Mouse (Mus musculus): ENCODE results near the gene Chchd6. TPM values are rescaled to one million over a fixed set of nuclear protein-coding genes. Genes with fewer than 3 reads are reported as not detected.

Gene Chchd6
- polyA plus RNA-seq, 1 experiment from 2014 or later, result 164 TPM

- H3K4me1 ChIP-seq (ENCODE audit: control insufficient read depth, insufficient read depth, low read length), result peaks cover 6% of the 10 kb centered on the region; the same call in 1 of the 2 replicates
- H3K36me3 ChIP-seq (ENCODE audit: control insufficient read depth, insufficient read depth, low read length), result peaks cover 10% of the 10 kb centered on the region; the same call in 1 of the 2 replicates
- no peak overlapping the region for H3K4me2 ChIP-seq (ENCODE audit: low read length)
- no peaks in the 10 kb centered on the region for H3K27me3 ChIP-seq (ENCODE audit: control insufficient read depth, insufficient read depth, low read length)
- H3K4me3 ChIP-seq (replicated peaks; ENCODE audit: low read depth, low read length), result no peak overlapping the region
- no peaks in the 10 kb centered on the region for H3K9me3 ChIP-seq (ENCODE audit: control insufficient read depth, low read length)
- peak; percentile 43; the same call in 1 of the 2 replicates for ATAC-seq (ENCODE audit: low FRiP score, low TSS enrichment)
- no peak overlapping the region for H3K9ac ChIP-seq (replicated peaks; ENCODE audit: low read length)
- 0 out of 2 replicates have a peak overlapping the region, but pooled peaks have one; percentile 26 for H3K27ac ChIP-seq (replicated peaks; ENCODE audit: low read depth, low read length)
- peak; percentile 43 for DNase-seq
These were observed 22.4 kb downstream of the Chchd6 start for GRCm38 (mm10) chr6:89572921-89573636.

- H3K4me3 ChIP-seq (replicated peaks; ENCODE audit: low read depth, low read length), result no peak overlapping the region
- no peak for DNase-seq
- H3K4me1 ChIP-seq (ENCODE audit: control insufficient read depth, insufficient read depth, low read length), result peaks cover 13% of the 10 kb centered on the region; the same call in 1 of the 2 replicates
- no peak for ATAC-seq (ENCODE audit: low FRiP score, low TSS enrichment)
- no peak overlapping the region for H3K4me2 ChIP-seq (ENCODE audit: low read length)
- WGBS, result 85% methylated on average over 4 of the region's 4 CpGs
- no peaks in the 10 kb centered on the region for H3K9me3 ChIP-seq (ENCODE audit: control insufficient read depth, low read length)
- H3K27me3 ChIP-seq (ENCODE audit: control insufficient read depth, insufficient read depth, low read length), result no peaks in the 10 kb centered on the region
- peaks cover 26% of the 10 kb centered on the region for H3K36me3 ChIP-seq (ENCODE audit: control insufficient read depth, insufficient read depth, low read length)
- no peak overlapping the region for H3K27ac ChIP-seq (replicated peaks; ENCODE audit: low read depth, low read length)
- H3K9ac ChIP-seq (replicated peaks; ENCODE audit: low read length), result no peak overlapping the region
These were observed 26.1 kb downstream of the Chchd6 start for GRCm38 (mm10) chr6:89569370-89569769.

- no peak overlapping the region for H3K4me3 ChIP-seq (replicated peaks; ENCODE audit: low read depth, low read length)
- H3K27ac ChIP-seq (replicated peaks; ENCODE audit: low read depth, low read length), result no peak overlapping the region
- no peak overlapping the region for H3K9ac ChIP-seq (replicated peaks; ENCODE audit: low read length)
- ATAC-seq (ENCODE audit: low FRiP score, low TSS enrichment) (no peak), DNase-seq (no peak)
- H3K27me3 ChIP-seq (ENCODE audit: control insufficient read depth, insufficient read depth, low read length), result no peaks in the 10 kb centered on the region
- H3K4me2 ChIP-seq (ENCODE audit: low read length), result no peak overlapping the region
- H3K36me3 ChIP-seq (ENCODE audit: control insufficient read depth, insufficient read depth, low read length), result peaks cover 19% of the 10 kb centered on the region; the same call in 1 of the 2 replicates
- 61% methylated on average over 4 of the region's 4 CpGs for WGBS
- no peaks in the 10 kb centered on the region for H3K9me3 ChIP-seq (ENCODE audit: control insufficient read depth, low read length)
- H3K4me1 ChIP-seq (ENCODE audit: control insufficient read depth, insufficient read depth, low read length), result 0 out of 2 replicates have a peak, but pooled peaks cover 7% of the 10 kb centered on the region
These were observed 28.7 kb downstream of the Chchd6 start for GRCm38 (mm10) chr6:89566740-89567139.

- H3K4me1 ChIP-seq (ENCODE audit: control insufficient read depth, insufficient read depth, low read length), result 0 out of 2 replicates have a peak, but pooled peaks cover 7% of the 10 kb centered on the region
- H3K27ac ChIP-seq (replicated peaks; ENCODE audit: low read depth, low read length), result no peak overlapping the region
- 88% methylated on average over 4 of the region's 4 CpGs for WGBS
- peaks cover 17% of the 10 kb centered on the region; the same call in 1 of the 2 replicates for H3K36me3 ChIP-seq (ENCODE audit: control insufficient read depth, insufficient read depth, low read length)
- no peaks in the 10 kb centered on the region for H3K9me3 ChIP-seq (ENCODE audit: control insufficient read depth, low read length)
- H3K4me3 ChIP-seq (replicated peaks; ENCODE audit: low read depth, low read length), result no peak overlapping the region
- H3K9ac ChIP-seq (replicated peaks; ENCODE audit: low read length), result no peak overlapping the region
- no peaks in the 10 kb centered on the region for H3K27me3 ChIP-seq (ENCODE audit: control insufficient read depth, insufficient read depth, low read length)
- DNase-seq, result no peak
- H3K4me2 ChIP-seq (ENCODE audit: low read length), result no peak overlapping the region
- ATAC-seq (ENCODE audit: low FRiP score, low TSS enrichment), result no peak
These were observed 32.1 kb downstream of the Chchd6 start for GRCm38 (mm10) chr6:89563381-89563780.

GRCm38 (mm10) chr6:89560826-89561225 lies 34.6 kb downstream of the Chchd6 start:
- Histone ChIP-seq H3K27me3 (ENCODE audit: control insufficient read depth, insufficient read depth, low read length) (no peaks in the 10 kb centered on the region), H3K4me1 (ENCODE audit: control insufficient read depth, insufficient read depth, low read length) (0 out of 2 replicates have a peak, but pooled peaks cover 4% of the 10 kb centered on the region), H3K9me3 (ENCODE audit: control insufficient read depth, low read length) (no peaks in the 10 kb centered on the region), H3K27ac (replicated peaks; ENCODE audit: low read depth, low read length) (no peak overlapping the region), H3K4me3 (replicated peaks; ENCODE audit: low read depth, low read length) (no peak overlapping the region), H3K4me2 (ENCODE audit: low read length) (no peak overlapping the region), H3K36me3 (ENCODE audit: control insufficient read depth, insufficient read depth, low read length) (0 out of 2 replicates have a peak, but pooled peaks cover 3% of the 10 kb centered on the region), H3K9ac (replicated peaks; ENCODE audit: low read length) (no peak overlapping the region)
- ATAC-seq (ENCODE audit: low FRiP score, low TSS enrichment), result no peak
- no peak for DNase-seq
- WGBS, result 84% methylated on average over 2 of the region's 2 CpGs

GRCm38 (mm10) chr6:89557654-89558053 lies 37.8 kb downstream of the Chchd6 start:
- Histone ChIP-seq H3K36me3 (ENCODE audit: control insufficient read depth, insufficient read depth, low read length) (no peaks in the 10 kb centered on the region), H3K9me3 (ENCODE audit: control insufficient read depth, low read length) (no peaks in the 10 kb centered on the region), H3K9ac (replicated peaks; ENCODE audit: low read length) (no peak overlapping the region), H3K4me2 (ENCODE audit: low read length) (no peak overlapping the region), H3K4me3 (replicated peaks; ENCODE audit: low read depth, low read length) (no peak overlapping the region), H3K27me3 (ENCODE audit: control insufficient read depth, insufficient read depth, low read length) (no peaks in the 10 kb centered on the region), H3K4me1 (ENCODE audit: control insufficient read depth, insufficient read depth, low read length) (peaks cover 6% of the 10 kb centered on the region; the same call in 1 of the 2 replicates), H3K27ac (replicated peaks; ENCODE audit: low read depth, low read length) (no peak overlapping the region)
- DNase-seq (no peak), ATAC-seq (ENCODE audit: low FRiP score, low TSS enrichment) (no peak)
- WGBS, result 72% methylated on average over 4 of the region's 4 CpGs

GRCm38 (mm10) chr6:89556566-89556965 lies 38.9 kb downstream of the Chchd6 start:
- DNase-seq (peak; percentile 39), ATAC-seq (ENCODE audit: low FRiP score, low TSS enrichment) (peak; percentile 46; the same call in 1 of the 2 replicates)
- peak overlapping the region; percentile 52 for H3K27ac ChIP-seq (replicated peaks; ENCODE audit: low read depth, low read length)
- H3K9ac ChIP-seq (replicated peaks; ENCODE audit: low read length), result no peak overlapping the region
- H3K36me3 ChIP-seq (ENCODE audit: control insufficient read depth, insufficient read depth, low read length), result no peaks in the 10 kb centered on the region
- H3K27me3 ChIP-seq (ENCODE audit: control insufficient read depth, insufficient read depth, low read length), result no peaks in the 10 kb centered on the region
- H3K9me3 ChIP-seq (ENCODE audit: control insufficient read depth, low read length), result no peaks in the 10 kb centered on the region
- no peak overlapping the region for H3K4me3 ChIP-seq (replicated peaks; ENCODE audit: low read depth, low read length)
- peaks cover 6% of the 10 kb centered on the region; the same call in 1 of the 2 replicates for H3K4me1 ChIP-seq (ENCODE audit: control insufficient read depth, insufficient read depth, low read length)
- WGBS, result 35% methylated on average over 7 of the region's 7 CpGs
- H3K4me2 ChIP-seq (ENCODE audit: low read length), result no peak overlapping the region

- 93% methylated on average over 1 of the region's 1 CpGs for WGBS
- DNase-seq, result no peak
- no peak overlapping the region for H3K4me2 ChIP-seq (ENCODE audit: low read length)
- peak overlapping the region; percentile 52; the same call in 1 of the 2 replicates for H3K27ac ChIP-seq (replicated peaks; ENCODE audit: low read depth, low read length)
- H3K9me3 ChIP-seq (ENCODE audit: control insufficient read depth, low read length), result no peaks in the 10 kb centered on the region
- no peaks in the 10 kb centered on the region for H3K36me3 ChIP-seq (ENCODE audit: control insufficient read depth, insufficient read depth, low read length)
- H3K4me1 ChIP-seq (ENCODE audit: control insufficient read depth, insufficient read depth, low read length), result peaks cover 6% of the 10 kb centered on the region; the same call in 1 of the 2 replicates
- no peak for ATAC-seq (ENCODE audit: low FRiP score, low TSS enrichment)
- H3K27me3 ChIP-seq (ENCODE audit: control insufficient read depth, insufficient read depth, low read length), result no peaks in the 10 kb centered on the region
- no peak overlapping the region for H3K4me3 ChIP-seq (replicated peaks; ENCODE audit: low read depth, low read length)
- H3K9ac ChIP-seq (replicated peaks; ENCODE audit: low read length), result no peak overlapping the region
These were observed 39.5 kb downstream of the Chchd6 start for GRCm38 (mm10) chr6:89555971-89556370.

GRCm38 (mm10) chr6:89554029-89554428 lies 41.4 kb downstream of the Chchd6 start:
- no peak overlapping the region for H3K4me3 ChIP-seq (replicated peaks; ENCODE audit: low read depth, low read length)
- no peak overlapping the region for H3K9ac ChIP-seq (replicated peaks; ENCODE audit: low read length)
- peaks cover 6% of the 10 kb centered on the region; the same call in 1 of the 2 replicates for H3K4me1 ChIP-seq (ENCODE audit: control insufficient read depth, insufficient read depth, low read length)
- ATAC-seq (ENCODE audit: low FRiP score, low TSS enrichment), result no peak
- no peak overlapping the region for H3K27ac ChIP-seq (replicated peaks; ENCODE audit: low read depth, low read length)
- 89% methylated on average over 5 of the region's 5 CpGs for WGBS
- no peaks in the 10 kb centered on the region for H3K27me3 ChIP-seq (ENCODE audit: control insufficient read depth, insufficient read depth, low read length)
- H3K9me3 ChIP-seq (ENCODE audit: control insufficient read depth, low read length), result no peaks in the 10 kb centered on the region
- H3K4me2 ChIP-seq (ENCODE audit: low read length), result no peak overlapping the region
- no peak for DNase-seq
- H3K36me3 ChIP-seq (ENCODE audit: control insufficient read depth, insufficient read depth, low read length), result no peaks in the 10 kb centered on the region
